Mouse (Mus musculus) central nervous system, embryonic 11.5 days (tissue): ENCODE results near the gene L3hypdh. TPM values are rescaled to one million over a fixed set of nuclear protein-coding genes. Genes with fewer than 3 reads are reported as not detected.

Experiments used
- polyA plus RNA-seq: library from polyadenylated mRNA; depleted of rRNA; stranded (reverse); fragments of >200 nt; gene quantifications from 2 replicates; pipeline ENCODE4 v1.2.3, GENCODE M21; 2012; rRNA removed

L3hypdh gene
- 11.4 and 14.6 TPM in 2 replicates for polyA plus RNA-seq

GRCm38 (mm10) chr12:72085329-72086165 is at the start of gene L3hypdh, which contains the start of gene Jkamp:
Gene L3hypdh, minus strand, starts transcription at chr12:72085439.
Gene Jkamp, plus strand, starts transcription at chr12:72085589.

GRCm38 (mm10) chr12:72070327-72071269 is 14.6 kb downstream of the L3hypdh start, which contains the start of gene Gpr135:
Gene Gpr135, minus strand, starts transcription at chr12:72071125.

Other genes with a start within 250 kb of the L3hypdh start
- 3.2 and 3.8 TPM in 2 replicates for gene Gpr135, start 14.3 kb downstream of the L3hypdh start, polyA plus RNA-seq
- gene Jkamp, start 150 bp upstream of the L3hypdh start, polyA plus RNA-seq = 42.9 and 78.9 TPM in 2 replicates
- gene Ccdc175, start 99.6 kb upstream of the L3hypdh start, polyA plus RNA-seq = not detected in 2 replicates